Mouse (Mus musculus) intestine, embryonic 16.5 days (tissue): Measurements from ENCODE around the gene Clnk. TPM values are rescaled to one million over a fixed set of nuclear protein-coding genes. Genes with fewer than 3 reads are reported as not detected.

ENCODE experiments used
- ATAC-seq: fragments of 200-750 bp; cut with Nextera tagmentation; 2 replicates; pipeline ENCODE4 v1.8.0; 2017; ENCODE audit warnings: moderate TSS enrichment, moderate library complexity
- H3K27ac ChIP-seq: fragments of 300-500 bp; sonication (generic); 2 replicates; pipeline ENCODE4 v1.5.1; 2014; ENCODE audit warnings: mild to moderate bottlenecking, low read length
- H3K27me3 ChIP-seq: fragments of 300-500 bp; sonication (generic); replicated peaks from 2 replicates; pipeline ENCODE4 v1.6.1; 2014; ENCODE audit warnings: low read length, control low read depth, mixed read lengths; ENCODE audit not compliant: control insufficient read depth, insufficient read depth
- H3K36me3 ChIP-seq: fragments of 300-500 bp; sonication (generic); 2 replicates; pipeline ENCODE4 v1.6.1; 2014; ENCODE audit warnings: low read length, control low read depth; ENCODE audit not compliant: control insufficient read depth, insufficient read depth
- H3K4me1 ChIP-seq: fragments of 300-500 bp; sonication (generic); 2 replicates; pipeline ENCODE4 v1.6.1; 2014; ENCODE audit warnings: low read length, control low read depth, mixed read lengths; ENCODE audit not compliant: control insufficient read depth, insufficient read depth
- H3K4me2 ChIP-seq: fragments of 300-500 bp; sonication (generic); 2 replicates; pipeline ENCODE4 v1.6.1; 2014; ENCODE audit warnings: low read depth, low read length, control low read depth
- H3K4me3 ChIP-seq: fragments of 300-500 bp; sonication (generic); 2 replicates; pipeline ENCODE4 v1.5.1; 2014; ENCODE audit warnings: mild to moderate bottlenecking, low read length
- H3K9ac ChIP-seq: fragments of 300-500 bp; sonication (generic); 2 replicates; pipeline ENCODE4 v1.6.1; 2014; ENCODE audit warnings: low read depth, low read length
- H3K9me3 ChIP-seq: fragments of 300-500 bp; sonication (generic); 2 replicates; pipeline ENCODE4 v1.6.1; 2016; ENCODE audit warnings: low read length, control low read depth; ENCODE audit not compliant: control insufficient read depth
- WGBS: fragments of 180-500 bp; shearing (Covaris S2); extraction: QIAGEN DNeasy Blood & Tissue Kit; methylation state at CpG from one replicate; pipeline ENCODE4 v1.1.7; 2014; 5-methylcytosine and 5-hydroxymethylcytosine counted together
- polyA plus RNA-seq: library from polyadenylated mRNA; unstranded; fragments of >200 nt; fragmentation: Nextera tagmentation; extraction: Ambion mirVana; gene quantifications from 2 replicates; pipeline ENCODE4 v1.2.1, GENCODE M21; 2015

Gene Clnk
- polyA plus RNA-seq, 1 experiment from 2014 or later: 0.57 TPM

- H3K27ac ChIP-seq: peak within 1 kb of the TSS; percentile 76
- peak; percentile 97 for ATAC-seq
- no peaks in the 10 kb centered on the region for H3K9me3 ChIP-seq
- H3K4me3 ChIP-seq: peak within 1 kb of the TSS; percentile 81
- H3K9ac ChIP-seq: peak within 1 kb of the TSS; percentile 91
- peaks cover 8% of the 10 kb centered on the region for H3K36me3 ChIP-seq
- H3K4me2 ChIP-seq: peak within 1 kb of the TSS; percentile 94
- WGBS: under 1% methylated on average over 79 of the region's 89 CpGs
- H3K27me3 ChIP-seq: no peaks in the 10 kb centered on the region
- H3K4me1 ChIP-seq: peaks cover 5% of the 10 kb centered on the region
Measured at GRCm38 (mm10) chr5:38684164-38684911, 192.3 kb downstream of the Clnk start, which contains the start of gene Zfp518b. Gene Zfp518b, minus strand, starts transcription at chr5:38684826.

- no peak overlapping the region for H3K4me2 ChIP-seq
- H3K4me3 ChIP-seq: no peak overlapping the region
- no peak overlapping the region for H3K27ac ChIP-seq
- no peaks in the 10 kb centered on the region for H3K36me3 ChIP-seq
- 87% methylated on average over 5 of the region's 5 CpGs for whole genome bisulfite sequencing
- H3K4me1 ChIP-seq: no peaks in the 10 kb centered on the region
- no peak overlapping the region for H3K9ac ChIP-seq
- no peak for ATAC-seq
- H3K27me3 ChIP-seq: no peaks in the 10 kb centered on the region
- no peaks in the 10 kb centered on the region for H3K9me3 ChIP-seq
Measured at GRCm38 (mm10) chr5:38658836-38659235, 217.8 kb downstream of the Clnk start.

Other genes starting within 250 kb of the Clnk start
- gene Zfp518b, start 192.0 kb downstream of the Clnk start, polyA plus RNA-seq: 9.7 and 10.0 TPM in 2 replicates